Mouse (Mus musculus): ENCODE results near the gene Nxf1. TPM values are rescaled to one million over a fixed set of nuclear protein-coding genes. Genes with fewer than 3 reads are reported as not detected.
"Not testable (repeated sequence)": the region's sequence is repeated elsewhere in the genome, so short reads cannot be mapped to it uniquely, and the experiment has no call there.

The Nxf1 gene
- polyA plus RNA-seq, 1 experiment from 2014 or later = 120 TPM

DNA sequence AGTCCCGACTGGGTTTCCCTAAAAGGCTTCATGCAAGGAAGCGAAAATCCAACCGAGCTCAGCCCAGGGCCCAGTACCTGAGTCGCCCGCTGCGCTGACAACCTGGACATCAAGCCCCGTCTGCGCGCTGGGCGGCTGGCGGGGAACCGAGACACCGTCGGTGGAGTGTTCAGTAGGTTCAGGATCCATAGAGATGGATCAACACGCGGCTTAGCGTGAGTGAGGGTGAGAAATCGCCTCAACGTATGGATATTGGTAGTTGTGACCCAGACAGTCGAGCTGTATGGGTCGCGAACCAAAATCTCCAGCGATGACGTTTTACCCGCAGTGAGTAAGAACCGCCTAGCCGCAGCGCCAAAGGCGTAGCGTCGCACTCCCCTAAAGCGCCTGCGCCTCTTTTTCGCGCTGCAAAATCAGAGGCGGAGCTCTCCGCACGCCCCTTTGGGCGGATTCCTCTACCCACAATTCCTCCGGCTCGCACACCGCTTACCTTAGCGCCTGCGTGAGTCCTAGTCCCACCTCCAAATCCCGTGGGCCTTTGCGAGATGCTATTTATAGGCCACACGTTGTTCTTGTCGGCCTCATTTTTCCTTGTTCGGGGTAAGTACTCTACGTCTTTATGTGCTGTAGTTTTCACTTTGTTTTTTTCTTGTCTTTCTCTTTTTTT, 33.8 kb upstream of the Nxf1 start, which contains the start of gene Slc3a2:
Gene Slc3a2, minus strand, starts transcription at position 463 of the 667 bp plus-strand sequence.
- under 1% methylated on average over 50 of the region's 50 CpGs for WGBS
- peak within 1 kb of the TSS; percentile 86 for H3K4me3 ChIP-seq (ENCODE audit: low read depth, low read length)
- no peaks in the 10 kb centered on the region for H3K27me3 ChIP-seq (ENCODE audit: control insufficient read depth, insufficient read depth, low read length)
- peak within 1 kb of the TSS; percentile 92 for H3K27ac ChIP-seq (ENCODE audit: low read depth, low read length)
- peak within 1 kb of the TSS; percentile 90 for H3K9ac ChIP-seq (replicated peaks; ENCODE audit: low read depth, low read length)
- peaks cover 27% of the 10 kb centered on the region for H3K4me1 ChIP-seq (ENCODE audit: control insufficient read depth, insufficient read depth, low read length)
- no peaks in the 10 kb centered on the region for H3K9me3 ChIP-seq (ENCODE audit: control insufficient read depth, low read length)
- ATAC-seq (ENCODE audit: low read depth) = peak; percentile 95
- H3K4me2 ChIP-seq (ENCODE audit: low read depth, low read length) = peak within 1 kb of the TSS; percentile 72
- H3K36me3 ChIP-seq (ENCODE audit: control insufficient read depth, insufficient read depth, low read length) = peaks cover 21% of the 10 kb centered on the region

DNA sequence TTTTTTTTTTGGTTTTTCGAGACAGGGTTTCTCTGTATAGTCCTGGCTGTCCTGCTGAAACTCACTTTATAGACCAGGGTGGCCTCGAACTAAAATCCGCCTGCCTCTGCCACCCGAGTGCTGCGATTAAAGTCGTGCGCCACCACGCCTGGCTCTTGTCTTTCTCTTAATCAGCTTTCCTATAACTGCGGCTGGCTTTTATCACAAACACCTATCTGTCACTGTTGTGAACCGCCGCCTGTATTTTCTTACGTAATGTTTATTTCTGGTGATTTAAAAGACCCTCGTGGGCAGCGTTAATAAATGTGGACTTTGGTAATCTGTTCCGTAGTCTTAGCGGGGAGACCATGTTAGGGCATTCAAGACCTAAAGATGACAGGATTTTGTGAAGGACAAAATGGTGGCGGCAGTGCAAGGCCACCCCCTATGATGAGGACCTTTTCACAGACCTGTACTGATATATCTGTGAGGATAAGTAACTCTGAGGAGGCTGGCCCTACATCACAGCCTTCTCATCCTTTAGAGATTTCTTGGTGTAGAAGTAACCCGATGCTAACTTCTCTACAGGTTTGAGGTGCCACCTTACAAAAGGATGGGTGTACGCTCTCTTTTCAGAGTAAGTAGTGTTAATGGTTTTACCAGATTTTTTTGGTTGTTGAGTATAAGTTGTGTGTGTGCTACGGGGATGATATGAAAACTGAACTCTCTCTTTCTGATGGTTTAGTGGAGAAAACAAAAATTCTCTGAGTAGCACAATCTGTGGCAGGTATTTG, 33.1 kb upstream of the Nxf1 start:
- no peaks in the 10 kb centered on the region for H3K27me3 ChIP-seq (ENCODE audit: control insufficient read depth, insufficient read depth, low read length)
- H3K36me3 ChIP-seq (ENCODE audit: control insufficient read depth, insufficient read depth, low read length) = peaks cover 21% of the 10 kb centered on the region
- H3K9me3 ChIP-seq (ENCODE audit: control insufficient read depth, low read length) = no peaks in the 10 kb centered on the region
- under 1% methylated on average over 20 of the region's 20 CpGs for WGBS
- peak; percentile 1; the same call in 1 of the 2 replicates for ATAC-seq (ENCODE audit: low read depth)
- peak overlapping the region; percentile 90 for H3K9ac ChIP-seq (replicated peaks; ENCODE audit: low read depth, low read length)
- peak overlapping the region; percentile 70 for H3K27ac ChIP-seq (ENCODE audit: low read depth, low read length)
- peaks cover 27% of the 10 kb centered on the region for H3K4me1 ChIP-seq (ENCODE audit: control insufficient read depth, insufficient read depth, low read length)
- peak overlapping the region; percentile 72 for H3K4me2 ChIP-seq (ENCODE audit: low read depth, low read length)
- peak overlapping the region; percentile 86 for H3K4me3 ChIP-seq (ENCODE audit: low read depth, low read length)

DNA sequence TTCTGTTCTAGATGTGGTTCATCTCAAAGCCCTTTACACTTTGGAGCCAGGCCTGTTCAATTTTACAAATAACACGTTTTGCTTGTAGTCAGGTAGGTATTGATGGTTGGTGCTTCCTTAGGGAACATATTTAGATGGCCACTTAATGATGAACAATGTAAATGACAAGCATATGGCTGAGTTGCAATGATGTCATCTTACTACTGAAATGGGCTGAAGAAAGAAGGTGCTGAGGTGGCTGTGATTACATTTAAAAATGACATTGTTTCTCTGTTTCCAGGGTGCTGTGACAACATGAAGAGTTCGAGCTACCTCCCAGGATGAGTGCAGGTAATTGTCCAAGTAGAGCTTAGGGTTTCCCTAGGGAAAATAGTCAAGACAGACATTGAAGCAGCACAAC, 32.5 kb upstream of the Nxf1 start:
- Histone ChIP-seq H3K4me1 (ENCODE audit: control insufficient read depth, insufficient read depth, low read length) (peaks cover 27% of the 10 kb centered on the region), H3K9me3 (ENCODE audit: control insufficient read depth, low read length) (no peaks in the 10 kb centered on the region), H3K4me3 (ENCODE audit: low read depth, low read length) (peak overlapping the region; percentile 86), H3K9ac (replicated peaks; ENCODE audit: low read depth, low read length) (peak overlapping the region; percentile 90; the same call in 1 of the 2 replicates), H3K27ac (ENCODE audit: low read depth, low read length) (no peak overlapping the region), H3K4me2 (ENCODE audit: low read depth, low read length) (peak overlapping the region; percentile 72), H3K27me3 (ENCODE audit: control insufficient read depth, insufficient read depth, low read length) (no peaks in the 10 kb centered on the region), H3K36me3 (ENCODE audit: control insufficient read depth, insufficient read depth, low read length) (peaks cover 21% of the 10 kb centered on the region)
- ATAC-seq (ENCODE audit: low read depth) = no peak
- WGBS = 4% methylated on average over 2 of the region's 2 CpGs

DNA sequence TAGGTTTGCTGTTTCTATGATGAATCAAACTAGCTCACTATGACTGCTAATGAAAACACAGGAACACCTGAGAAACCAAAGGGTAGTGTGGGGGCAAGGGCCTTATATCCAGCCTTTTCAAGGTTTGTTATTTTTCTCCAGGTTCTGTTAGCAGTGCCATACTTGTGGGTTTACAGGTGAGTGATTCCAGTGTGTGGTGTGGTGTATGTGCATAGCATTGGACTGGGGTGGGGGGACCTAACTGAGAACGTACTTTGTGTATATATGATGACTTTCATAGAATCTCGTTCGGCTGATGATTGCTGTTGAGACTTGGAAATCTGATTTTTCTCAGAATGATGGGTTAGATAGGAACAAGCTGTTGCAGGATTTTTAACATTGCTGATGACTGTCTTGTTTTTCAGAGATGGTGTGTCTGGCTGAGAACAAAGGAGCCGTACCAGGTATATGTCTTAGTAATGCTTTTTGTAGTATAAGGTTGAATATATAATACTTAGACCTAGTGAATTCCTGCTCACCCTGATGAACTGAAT, 31.7 kb upstream of the Nxf1 start:
- H3K9me3 ChIP-seq (ENCODE audit: control insufficient read depth, low read length) = no peaks in the 10 kb centered on the region
- H3K9ac ChIP-seq (replicated peaks; ENCODE audit: low read depth, low read length) = peak overlapping the region; percentile 90; the same call in 1 of the 2 replicates
- H3K4me3 ChIP-seq (ENCODE audit: low read depth, low read length) = peak overlapping the region; percentile 86
- ATAC-seq (ENCODE audit: low read depth) = no peak
- peaks cover 27% of the 10 kb centered on the region for H3K4me1 ChIP-seq (ENCODE audit: control insufficient read depth, insufficient read depth, low read length)
- no peak overlapping the region for H3K27ac ChIP-seq (ENCODE audit: low read depth, low read length)
- no peaks in the 10 kb centered on the region for H3K27me3 ChIP-seq (ENCODE audit: control insufficient read depth, insufficient read depth, low read length)
- peak overlapping the region; percentile 72 for H3K4me2 ChIP-seq (ENCODE audit: low read depth, low read length)
- peaks cover 21% of the 10 kb centered on the region for H3K36me3 ChIP-seq (ENCODE audit: control insufficient read depth, insufficient read depth, low read length)
- 51% methylated on average over 4 of the region's 4 CpGs for WGBS

DNA sequence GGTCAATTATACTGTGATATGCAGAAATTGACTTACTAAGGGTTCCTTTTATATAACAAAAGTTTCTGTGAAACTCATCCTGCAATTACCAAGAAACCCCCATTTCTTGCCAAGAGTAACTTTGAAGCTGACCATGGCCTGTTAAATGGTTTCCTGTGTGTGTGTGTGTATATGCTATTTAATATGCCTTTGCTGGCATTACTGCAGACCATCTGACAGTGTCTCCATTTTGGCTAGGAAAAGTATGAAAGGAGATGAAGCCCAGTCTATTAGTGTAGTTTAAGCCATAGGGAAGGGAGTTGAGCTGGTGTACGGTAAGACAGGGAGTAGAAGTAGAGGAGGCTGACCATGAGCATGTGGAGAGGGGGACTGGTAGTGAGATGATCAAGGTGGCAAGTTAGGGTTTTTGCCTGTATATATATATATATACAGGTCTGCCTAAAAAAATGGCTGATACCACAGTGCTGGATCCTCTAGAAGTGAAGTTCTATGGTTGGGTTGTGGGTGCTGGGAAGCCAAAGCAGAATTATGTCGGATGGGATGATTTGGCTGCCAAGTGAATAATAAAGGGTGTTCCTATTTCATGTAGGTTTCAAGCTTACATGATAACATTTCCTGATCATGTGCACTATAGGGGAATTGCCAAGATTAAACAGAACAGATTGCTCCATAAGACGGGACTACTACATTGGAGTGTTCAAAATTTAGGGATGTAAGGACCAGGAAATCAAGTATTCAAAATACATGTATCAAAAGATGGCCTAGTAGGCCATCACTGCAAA, 30.1 kb upstream of the Nxf1 start:
- Histone ChIP-seq H3K9ac (replicated peaks; ENCODE audit: low read depth, low read length) (no peak overlapping the region), H3K27me3 (ENCODE audit: control insufficient read depth, insufficient read depth, low read length) (no peaks in the 10 kb centered on the region), H3K27ac (ENCODE audit: low read depth, low read length) (no peak overlapping the region), H3K36me3 (ENCODE audit: control insufficient read depth, insufficient read depth, low read length) (peaks cover 21% of the 10 kb centered on the region), H3K4me1 (ENCODE audit: control insufficient read depth, insufficient read depth, low read length) (peaks cover 23% of the 10 kb centered on the region), H3K4me3 (ENCODE audit: low read depth, low read length) (no peak overlapping the region), H3K9me3 (ENCODE audit: control insufficient read depth, low read length) (no peaks in the 10 kb centered on the region), H3K4me2 (ENCODE audit: low read depth, low read length) (no peak overlapping the region)
- 18% methylated on average over 3 of the region's 3 CpGs for WGBS
- no peak for ATAC-seq (ENCODE audit: low read depth)

DNA sequence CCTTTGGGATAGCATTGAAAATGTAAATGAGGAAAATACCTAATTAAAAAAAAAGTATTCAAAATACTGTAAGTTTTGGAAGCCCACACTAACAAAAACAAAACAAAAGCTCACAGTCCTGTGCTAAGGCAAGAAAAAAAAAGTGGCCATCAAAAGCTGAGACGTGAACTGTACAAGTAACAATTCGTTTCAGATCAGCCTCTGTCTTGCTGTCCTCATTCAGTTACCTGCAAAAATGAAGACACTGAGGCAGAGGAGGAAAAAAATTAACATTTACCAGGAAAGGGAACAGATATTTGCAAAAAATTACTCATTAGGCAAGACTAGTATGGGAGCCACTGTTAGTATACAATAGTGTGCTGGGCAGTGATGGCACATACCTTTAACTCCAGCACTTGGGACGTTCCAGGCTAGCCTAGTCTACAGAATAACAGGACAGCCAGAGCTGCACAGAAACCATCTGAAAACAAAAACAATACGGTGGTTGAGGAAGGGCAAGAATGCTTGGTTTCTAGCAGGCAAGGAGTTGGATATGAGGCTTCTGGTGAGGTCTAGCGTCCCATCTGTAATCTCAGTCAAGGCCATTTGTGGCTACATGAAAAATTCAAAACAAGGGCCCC, 29.3 kb upstream of the Nxf1 start:
- peaks cover 15% of the 10 kb centered on the region for H3K4me1 ChIP-seq (ENCODE audit: control insufficient read depth, insufficient read depth, low read length)
- H3K36me3 ChIP-seq (ENCODE audit: control insufficient read depth, insufficient read depth, low read length) = peaks cover 21% of the 10 kb centered on the region
- no peak overlapping the region for H3K4me3 ChIP-seq (ENCODE audit: low read depth, low read length)
- no peak overlapping the region for H3K27ac ChIP-seq (ENCODE audit: low read depth, low read length)
- ATAC-seq (ENCODE audit: low read depth) = no peak
- H3K9me3 ChIP-seq (ENCODE audit: control insufficient read depth, low read length) = no peaks in the 10 kb centered on the region
- H3K27me3 ChIP-seq (ENCODE audit: control insufficient read depth, insufficient read depth, low read length) = no peaks in the 10 kb centered on the region
- H3K4me2 ChIP-seq (ENCODE audit: low read depth, low read length) = no peak overlapping the region
- no peak overlapping the region for H3K9ac ChIP-seq (replicated peaks; ENCODE audit: low read depth, low read length)
- WGBS = 29% methylated on average over 5 of the region's 5 CpGs

DNA sequence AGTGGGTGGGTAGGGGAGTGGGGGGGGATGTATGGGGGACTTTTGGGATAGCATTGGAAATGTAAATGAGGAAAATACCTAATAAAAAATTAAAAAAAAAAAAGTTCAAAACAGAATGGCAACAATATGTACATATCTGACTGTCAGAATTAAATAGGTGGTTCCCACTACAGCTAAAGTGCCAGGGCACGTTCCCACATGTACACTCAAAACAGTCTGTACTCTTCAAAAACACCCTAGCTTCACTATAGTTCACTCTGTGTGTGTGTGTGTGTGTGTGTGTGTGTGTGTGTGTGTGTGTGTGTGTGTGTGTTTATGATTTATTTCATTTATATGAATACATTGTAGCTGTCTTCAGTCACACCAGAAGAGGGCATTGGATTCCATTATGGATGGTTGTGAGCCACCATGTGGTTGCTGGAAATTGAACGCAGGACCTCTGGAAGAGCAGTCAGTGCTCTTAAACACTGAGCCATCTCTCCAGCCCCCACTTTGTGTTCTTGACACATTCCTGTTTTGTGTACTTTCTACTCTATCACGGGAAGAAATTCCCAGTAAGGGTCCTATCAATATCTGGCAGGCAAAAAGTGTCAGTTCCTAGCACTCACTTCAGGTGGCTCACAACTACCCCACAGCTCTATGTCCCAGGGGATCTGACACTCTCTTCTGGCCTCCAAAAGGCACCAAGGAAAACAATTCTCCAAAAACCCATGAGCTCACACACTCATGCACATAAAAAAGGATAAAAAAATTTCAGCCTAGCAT, 28.4 kb upstream of the Nxf1 start:
- not testable (repeated sequence) for H3K9ac ChIP-seq (replicated peaks; ENCODE audit: low read depth, low read length)

DNA sequence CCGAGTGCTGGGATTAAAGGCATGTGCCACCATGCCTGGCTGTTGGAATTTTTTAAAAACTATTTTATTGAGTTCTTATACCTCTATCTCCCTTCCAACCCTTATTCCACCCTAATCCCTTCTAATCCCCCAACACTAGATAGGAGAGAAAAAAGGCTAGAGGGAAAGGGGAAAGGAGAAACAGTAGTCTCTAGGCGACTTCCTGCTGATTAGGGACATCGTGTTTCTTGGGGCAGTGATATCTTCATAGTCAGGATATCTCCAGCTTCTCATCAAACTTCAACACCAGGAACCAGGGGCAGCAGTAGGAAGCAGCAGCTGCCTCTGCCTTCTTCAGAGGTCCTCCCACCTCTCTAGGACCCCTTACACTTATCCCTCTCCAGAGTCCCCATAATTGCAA, 22.5 kb upstream of the Nxf1 start:
- WGBS = 85% methylated on average over 3 of the region's 3 CpGs
- Histone ChIP-seq H3K36me3 (ENCODE audit: control insufficient read depth, insufficient read depth, low read length) (peaks cover 3% of the 10 kb centered on the region; the same call in 1 of the 2 replicates), H3K27ac (ENCODE audit: low read depth, low read length) (no peak overlapping the region), H3K4me2 (ENCODE audit: low read depth, low read length) (no peak overlapping the region), H3K4me1 (ENCODE audit: control insufficient read depth, insufficient read depth, low read length) (peaks cover 4% of the 10 kb centered on the region; the same call in 1 of the 2 replicates), H3K9ac (replicated peaks; ENCODE audit: low read depth, low read length) (no peak overlapping the region), H3K4me3 (ENCODE audit: low read depth, low read length) (no peak overlapping the region), H3K27me3 (ENCODE audit: control insufficient read depth, insufficient read depth, low read length) (no peaks in the 10 kb centered on the region), H3K9me3 (ENCODE audit: control insufficient read depth, low read length) (no peaks in the 10 kb centered on the region)
- ATAC-seq (ENCODE audit: low read depth) = no peak

More for the DNA sequence above, 28.4 kb upstream of the Nxf1 start:
- not testable (repeated sequence) for H3K9me3 ChIP-seq (ENCODE audit: control insufficient read depth, low read length); H3K27ac ChIP-seq (ENCODE audit: low read depth, low read length); H3K4me2 ChIP-seq (ENCODE audit: low read depth, low read length); ATAC-seq (ENCODE audit: low read depth); H3K27me3 ChIP-seq (ENCODE audit: control insufficient read depth, insufficient read depth, low read length); H3K4me3 ChIP-seq (ENCODE audit: low read depth, low read length)
- H3K4me1 ChIP-seq (ENCODE audit: control insufficient read depth, insufficient read depth, low read length) = peaks cover 15% of the 10 kb centered on the region
- WGBS = 47% methylated on average over 3 of the region's 3 CpGs
- H3K36me3 ChIP-seq (ENCODE audit: control insufficient read depth, insufficient read depth, low read length) = peaks cover 21% of the 10 kb centered on the region
